Mouse (Mus musculus): ENCODE results near the gene Alox12b.

DNA sequence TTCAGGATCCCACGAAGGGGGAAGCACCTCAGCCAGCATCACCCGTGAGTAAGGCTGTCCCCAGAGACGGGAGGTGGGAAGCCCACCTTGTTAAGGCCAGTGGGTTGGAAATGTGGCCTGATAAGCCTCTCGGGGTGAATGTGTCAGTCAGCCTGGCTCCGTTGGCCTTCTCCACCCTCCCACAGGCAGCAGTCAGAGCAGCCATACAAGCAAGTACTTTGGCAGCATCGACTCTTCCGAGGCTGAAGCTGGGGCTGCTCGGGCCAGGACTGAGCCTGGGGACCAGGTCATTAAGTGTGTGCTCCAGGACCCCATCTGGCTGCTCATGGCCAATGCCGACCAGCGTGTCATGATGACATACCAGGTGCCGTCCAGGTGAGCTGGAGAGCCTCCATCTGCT, 49.1 kb upstream of the Alox12b start:
- TF ChIP-seq CTCF (IDR thresholded peaks at IDR 0.05) (no peak), EP300 (IDR thresholded peaks at IDR 0.05) (no peak)

Measured in lung, postnatal 0 days (tissue).